Mouse (Mus musculus) stomach, embryonic 14.5 days (tissue): ENCODE measurements around the gene Sfrp5. TPM values are rescaled to one million over a fixed set of nuclear protein-coding genes. Genes with fewer than 3 reads are reported as not detected.
A peak's percentile ranks its signal among the peaks of the same experiment; 100 is the strongest.

Source experiments
- ATAC-seq: fragments of 200-750 bp; cut with Nextera tagmentation; 2 replicates; pipeline ENCODE4 v1.8.0; 2017; ENCODE audit warnings: low read depth, moderate TSS enrichment; ENCODE audit not compliant: insufficient number of reproducible peaks, insufficient read depth, low FRiP score
- H3K27ac ChIP-seq: fragments of 300-500 bp; sonication (generic); 2 replicates; pipeline ENCODE4 v1.5.1; 2014; ENCODE audit warnings: mild to moderate bottlenecking, low read length, moderate library complexity, mixed read lengths
- H3K27me3 ChIP-seq: fragments of 300-500 bp; sonication (generic); 2 replicates; pipeline ENCODE4 v1.6.1; 2014; ENCODE audit warnings: low read length, control low read depth, mixed read lengths; ENCODE audit not compliant: control insufficient read depth, insufficient read depth
- H3K36me3 ChIP-seq: fragments of 300-500 bp; sonication (generic); 2 replicates; pipeline ENCODE4 v1.6.1; 2014; ENCODE audit warnings: mild to moderate bottlenecking, control low read depth, low read length, moderate library complexity, mixed read lengths; ENCODE audit not compliant: control insufficient read depth, insufficient read depth
- H3K4me1 ChIP-seq: fragments of 300-500 bp; sonication (generic); 2 replicates; pipeline ENCODE4 v1.6.1; 2014; ENCODE audit warnings: low read length, control low read depth, mixed read lengths; ENCODE audit not compliant: control insufficient read depth, insufficient read depth
- H3K4me2 ChIP-seq: fragments of 300-500 bp; sonication (generic); replicated peaks from 2 replicates; pipeline ENCODE4 v1.6.1; 2014; ENCODE audit warnings: low read depth, low read length, control low read depth
- H3K4me3 ChIP-seq: fragments of 300-500 bp; sonication (generic); 2 replicates; pipeline ENCODE4 v1.5.1; 2014; ENCODE audit warnings: low read depth, low read length, control low read depth
- H3K9ac ChIP-seq: fragments of 300-500 bp; sonication (generic); replicated peaks from 2 replicates; pipeline ENCODE4 v1.6.1; 2014; ENCODE audit warnings: low read depth, mild to moderate bottlenecking, control low read depth, low read length, moderate library complexity, mixed read lengths
- H3K9me3 ChIP-seq: fragments of 300-500 bp; sonication (generic); 2 replicates; pipeline ENCODE4 v1.6.1; 2016; ENCODE audit warnings: low read depth, low read length, control low read depth; ENCODE audit not compliant: control insufficient read depth
- WGBS: fragments of 180-500 bp; shearing (Covaris S2); extraction: QIAGEN DNeasy Blood & Tissue Kit; methylation state at CpG from one replicate; pipeline ENCODE4 v1.1.7; 2014; 5-methylcytosine and 5-hydroxymethylcytosine counted together
- polyA plus RNA-seq: library from polyadenylated mRNA; unstranded; fragments of >200 nt; fragmentation: Nextera tagmentation; extraction: Ambion mirVana; gene quantifications from 2 replicates; pipeline ENCODE4 v1.2.1, GENCODE M21; 2014

Gene Sfrp5
- polyA plus RNA-seq, 1 experiment from 2014 or later = 11.1 TPM

GRCm38 (mm10) chr19:42167489-42167888 lies 34.6 kb downstream of the Sfrp5 start:
- no peaks in the 10 kb centered on the region for H3K9me3 ChIP-seq
- no peak overlapping the region for H3K4me2 ChIP-seq
- WGBS = 52% methylated on average over 9 of the region's 9 CpGs
- H3K36me3 ChIP-seq = no peaks in the 10 kb centered on the region
- no peak for ATAC-seq
- H3K27ac ChIP-seq = no peak overlapping the region
- no peak overlapping the region for H3K9ac ChIP-seq
- no peak overlapping the region for H3K4me3 ChIP-seq
- no peaks in the 10 kb centered on the region; the same call in 1 of the 2 replicates for H3K27me3 ChIP-seq
- H3K4me1 ChIP-seq = peaks cover 10% of the 10 kb centered on the region

- Histone ChIP-seq H3K9me3 (no peaks in the 10 kb centered on the region), H3K4me1 (peaks cover 10% of the 10 kb centered on the region), H3K4me3 (no peak overlapping the region), H3K27ac (no peak overlapping the region), H3K36me3 (no peaks in the 10 kb centered on the region), H3K9ac (no peak overlapping the region), H3K4me2 (no peak overlapping the region), H3K27me3 (no peaks in the 10 kb centered on the region; the same call in 1 of the 2 replicates)
- 44% methylated on average over 3 of the region's 3 CpGs for WGBS
- no peak for ATAC-seq
These were observed 35.3 kb downstream of the Sfrp5 start for GRCm38 (mm10) chr19:42166766-42167165.

- WGBS = 3% methylated on average over 12 of the region's 12 CpGs
- Histone ChIP-seq H3K9ac (no peak overlapping the region), H3K27me3 (no peaks in the 10 kb centered on the region; the same call in 1 of the 2 replicates), H3K9me3 (no peaks in the 10 kb centered on the region), H3K4me2 (0 out of 2 replicates have a peak overlapping the region, but pooled peaks have one; percentile 24), H3K4me3 (no peak overlapping the region), H3K27ac (no peak overlapping the region), H3K4me1 (peaks cover 4% of the 10 kb centered on the region; the same call in 1 of the 2 replicates), H3K36me3 (no peaks in the 10 kb centered on the region)
- no peak for ATAC-seq
These were observed 35.9 kb downstream of the Sfrp5 start for GRCm38 (mm10) chr19:42166130-42166529.

- no peaks in the 10 kb centered on the region for H3K9me3 ChIP-seq
- no peak for ATAC-seq
- no peaks in the 10 kb centered on the region for H3K36me3 ChIP-seq
- H3K4me2 ChIP-seq = no peak overlapping the region
- H3K4me1 ChIP-seq = no peaks in the 10 kb centered on the region
- H3K27ac ChIP-seq = no peak overlapping the region
- WGBS = 12% methylated on average over 7 of the region's 7 CpGs
- no peak overlapping the region for H3K9ac ChIP-seq
- H3K4me3 ChIP-seq = no peak overlapping the region
- H3K27me3 ChIP-seq = no peaks in the 10 kb centered on the region; the same call in 1 of the 2 replicates
These were observed 37.9 kb downstream of the Sfrp5 start for GRCm38 (mm10) chr19:42164188-42164587.

GRCm38 (mm10) chr19:42163764-42164163 lies 38.3 kb downstream of the Sfrp5 start, which contains the start of gene Zfyve27:
Gene Zfyve27, plus strand, starts transcription at chr19:42163951.
- Histone ChIP-seq H3K4me3 (no peak within 1 kb of the TSS), H3K27me3 (no peaks in the 10 kb centered on the region; the same call in 1 of the 2 replicates), H3K9ac (no peak within 1 kb of the TSS), H3K4me1 (no peaks in the 10 kb centered on the region), H3K9me3 (no peaks in the 10 kb centered on the region), H3K36me3 (no peaks in the 10 kb centered on the region), H3K27ac (no peak within 1 kb of the TSS), H3K4me2 (no peak within 1 kb of the TSS)
- ATAC-seq = no peak
- 43% methylated on average over 5 of the region's 5 CpGs for WGBS

- Histone ChIP-seq H3K4me3 (no peak overlapping the region), H3K36me3 (no peaks in the 10 kb centered on the region), H3K27ac (no peak overlapping the region), H3K27me3 (no peaks in the 10 kb centered on the region), H3K9me3 (no peaks in the 10 kb centered on the region), H3K9ac (no peak overlapping the region), H3K4me1 (no peaks in the 10 kb centered on the region; the same call in 1 of the 2 replicates), H3K4me2 (no peak overlapping the region)
- no peak for ATAC-seq
- WGBS = 16% methylated on average over 13 of the region's 13 CpGs
These were observed 43.6 kb downstream of the Sfrp5 start for GRCm38 (mm10) chr19:42158246-42159017.

GRCm38 (mm10) chr19:42157493-42158237 lies 44.4 kb downstream of the Sfrp5 start:
- ATAC-seq = no peak
- Histone ChIP-seq H3K27me3 (no peaks in the 10 kb centered on the region), H3K4me2 (no peak overlapping the region), H3K9ac (no peak overlapping the region), H3K27ac (no peak overlapping the region), H3K4me1 (no peaks in the 10 kb centered on the region; the same call in 1 of the 2 replicates), H3K36me3 (no peaks in the 10 kb centered on the region; the same call in 1 of the 2 replicates), H3K9me3 (no peaks in the 10 kb centered on the region), H3K4me3 (no peak overlapping the region)
- WGBS = 47% methylated on average over 12 of the region's 12 CpGs

GRCm38 (mm10) chr19:42151990-42152389 lies 50.1 kb downstream of the Sfrp5 start:
- no peak overlapping the region for H3K9ac ChIP-seq
- H3K4me1 ChIP-seq = peaks cover 38% of the 10 kb centered on the region
- no peak overlapping the region for H3K4me3 ChIP-seq
- H3K27ac ChIP-seq = no peak overlapping the region
- H3K9me3 ChIP-seq = no peaks in the 10 kb centered on the region
- no peaks in the 10 kb centered on the region for H3K27me3 ChIP-seq
- ATAC-seq = no peak
- H3K36me3 ChIP-seq = no peaks in the 10 kb centered on the region; the same call in 1 of the 2 replicates
- 2% methylated on average over 6 of the region's 6 CpGs for WGBS
- no peak overlapping the region for H3K4me2 ChIP-seq
